Comparison of ENCODE assay signal across 8 mouse cellular contexts in the genomic region with DNA sequence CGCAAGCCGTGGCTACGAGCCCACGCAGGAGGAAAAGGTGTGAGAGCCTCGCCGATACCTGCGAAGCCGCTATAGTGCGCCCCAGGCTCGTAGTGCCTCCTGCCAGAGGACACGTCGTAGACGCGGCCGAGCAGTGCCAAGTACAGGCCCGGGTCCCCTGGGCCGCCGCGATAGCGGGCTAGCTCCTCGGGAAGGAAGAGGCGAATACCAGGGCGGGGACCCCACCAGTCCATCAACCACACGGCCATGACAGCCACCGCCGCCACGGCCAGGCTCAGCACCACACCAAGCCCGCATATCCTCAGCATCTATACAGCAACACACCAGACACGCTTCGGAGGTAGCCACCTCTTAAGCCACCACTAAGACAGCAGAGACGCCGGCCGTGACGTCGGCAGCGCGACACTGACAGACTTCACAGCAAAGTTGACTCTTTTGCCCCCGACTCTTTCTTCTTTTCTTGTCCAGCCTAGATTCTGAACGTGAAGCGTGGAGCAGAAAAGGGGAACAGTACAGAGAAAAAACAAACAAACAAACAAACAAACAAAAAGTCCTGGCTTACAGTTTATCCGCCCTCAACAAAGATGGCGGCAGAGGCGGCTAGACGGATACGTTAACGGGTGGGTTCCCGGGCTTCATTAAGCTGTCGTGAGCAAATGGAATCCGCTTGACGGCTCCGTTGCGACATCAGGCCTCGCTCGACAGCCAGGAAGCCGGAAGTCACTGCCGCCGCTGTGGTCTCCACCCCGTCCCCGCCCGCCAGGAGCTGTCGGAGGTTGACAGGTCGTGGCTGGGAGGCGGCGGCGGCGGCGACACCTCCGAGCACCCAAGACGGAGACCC. TPM values are rescaled to one million over a fixed set of nuclear protein-coding genes. Genes with fewer than 3 reads are reported as not detected.
DNase-seq lines count a peak whose midpoint lies in the region; ATAC-seq lines count a peak whose summit lies in the region.

A gene (minus strand): TSS at position 688 of the 841 bp plus-strand sequence.
A gene (plus strand): TSS at position 772 of the 841 bp plus-strand sequence.

- peak; percentile 92 for DNase-seq in MEL-GATA-1-ER (ENCODE audit: extremely low read depth, low read depth)
- peak; percentile 90 for DNase-seq in cerebellum, adult 8-10 months
- DNase-seq in forelimb bud, embryonic 11.5 days (ENCODE audit: low read depth, low spot score): peak; percentile 94
- DNase-seq in layer of hippocampus, adult 9-10 months (ENCODE audit: low spot score): peak; percentile 86
- peak; percentile 76 for DNase-seq in ovary, postnatal 10 days (ENCODE audit: low spot score)
- DNase-seq in thymus, postnatal 10 days (ENCODE audit: low spot score in 2 of 2): peak; percentile 92 to 94

- peak within 1 kb of the TSS; percentile 83 for H3K27ac ChIP-seq in lung, embryonic 16.5 days (ENCODE audit: low read length)

- H3K9me3 ChIP-seq in lung, embryonic 16.5 days (ENCODE audit: control insufficient read depth, low read length): no peaks in the 10 kb centered on the region

- no peaks in the 10 kb centered on the region for H3K36me3 ChIP-seq in lung, embryonic 16.5 days (ENCODE audit: control insufficient read depth, insufficient read depth, low read length)

- H3K9ac ChIP-seq in lung, embryonic 16.5 days (ENCODE audit: low read length): peak within 1 kb of the TSS; percentile 91

- under 1% methylated on average over 69 of the region's 69 CpGs for WGBS in lung, embryonic 16.5 days

- H3K4me3 ChIP-seq in lung, embryonic 16.5 days (ENCODE audit: low read length): peak within 1 kb of the TSS; percentile 72

- ATAC-seq in hematopoietic stem cell, adult 5-6 weeks (replicated peaks in 1 of 2; ENCODE audit: insufficient read depth in 1 of 2, low FRiP score in 2 of 2, low TSS enrichment in 1 of 2, low read depth in 1 of 2, poor library complexity in 2 of 2, severe bottlenecking in 2 of 2): peak; percentile 95 to 96
- ATAC-seq in lung, embryonic 16.5 days (ENCODE audit: low read depth): peak; percentile 97

- no peaks in the 10 kb centered on the region for H3K27me3 ChIP-seq in lung, embryonic 16.5 days (ENCODE audit: control insufficient read depth, insufficient read depth, low read depth, low read length)

- H3K4me1 ChIP-seq in lung, embryonic 16.5 days (replicated peaks; ENCODE audit: control insufficient read depth, insufficient read depth, low read length): peaks cover 9% of the 10 kb centered on the region

- peak within 1 kb of the TSS; percentile 91 for H3K4me2 ChIP-seq in lung, embryonic 16.5 days (ENCODE audit: low read depth, low read length)

RNA-seq across cellular contexts. Expression of the first gene that starts in this region (rescaled TPM):
- 4.9 and 7.2 TPM in 2 replicates for total RNA-seq in hematopoietic stem cell, adult 5-6 weeks (2017)
- polyA plus RNA-seq in lung, embryonic 16.5 days (2015; fragmentation: Nextera tagmentation; extraction: Ambion mirVana): 6.6 and 7.4 TPM in 2 replicates

RNA-seq across cellular contexts. Expression of the second gene that starts in this region (rescaled TPM):
- 29.7 and 36.1 TPM in 2 replicates for total RNA-seq in hematopoietic stem cell, adult 5-6 weeks (2017)
- 9.0 and 9.6 TPM in 2 replicates for polyA plus RNA-seq in lung, embryonic 16.5 days (2015; fragmentation: Nextera tagmentation; extraction: Ambion mirVana)

Comparison
In these comparisons a context has a peak if more than half of its experiments do, and no peak if none do; other contexts are left out.
1. Peak in every context shown above with its lines: DNase-seq, ATAC-seq, H3K4me3 ChIP-seq and H3K27ac ChIP-seq.